Mouse (Mus musculus) embryo, embryonic 10 days (tissue): Measurements from ENCODE around the gene Ankdd1a.

ENCODE experiments used
- DNase-seq: peaks from one replicate; pipeline ENCODE4 v3.0.0-alpha.2; 2015; ENCODE audit warnings: low spot score

Gene Ankdd1a

GRCm38 (mm10) chr9:65519807-65520504 is at the start of gene Ankdd1a:
Ankdd1a (minus strand) TSS chr9:65520193.
- DNase-seq: peak; percentile 52

- no peak for DNase-seq
These were observed 49.5 kb upstream of the Ankdd1a start for GRCm38 (mm10) chr9:65569491-65569971.

GRCm38 (mm10) chr9:65568787-65569186 is 48.8 kb upstream of the Ankdd1a start:
- DNase-seq: no peak

- no peak for DNase-seq
These were observed 44.7 kb upstream of the Ankdd1a start for GRCm38 (mm10) chr9:65564698-65565097.

- DNase-seq: no peak
These were observed 43.1 kb upstream of the Ankdd1a start for GRCm38 (mm10) chr9:65563073-65563472.

GRCm38 (mm10) chr9:65562081-65562506 is 42.1 kb upstream of the Ankdd1a start:
- peak; percentile 72 for DNase-seq

- DNase-seq: no peak
These were observed 41.0 kb upstream of the Ankdd1a start for GRCm38 (mm10) chr9:65561016-65561415.

GRCm38 (mm10) chr9:65558806-65559205 is 38.8 kb upstream of the Ankdd1a start:
- DNase-seq: no peak

GRCm38 (mm10) chr9:65556979-65557378 is 37.0 kb upstream of the Ankdd1a start:
- no peak for DNase-seq

- DNase-seq: no peak
These were observed 36.4 kb upstream of the Ankdd1a start for GRCm38 (mm10) chr9:65556349-65556748.

GRCm38 (mm10) chr9:65555621-65556020 is 35.6 kb upstream of the Ankdd1a start:
- DNase-seq: no peak

- peak; percentile 70 for DNase-seq
These were observed 35.0 kb upstream of the Ankdd1a start for GRCm38 (mm10) chr9:65555001-65555405.

GRCm38 (mm10) chr9:65552711-65553110 is 32.7 kb upstream of the Ankdd1a start:
- DNase-seq: no peak

- no peak for DNase-seq
These were observed 32.1 kb upstream of the Ankdd1a start for GRCm38 (mm10) chr9:65552141-65552540.

GRCm38 (mm10) chr9:65551035-65551434 is 31.0 kb upstream of the Ankdd1a start:
- peak; percentile 73 for DNase-seq

GRCm38 (mm10) chr9:65550079-65550831 is 30.3 kb upstream of the Ankdd1a start:
- DNase-seq: no peak

- DNase-seq: no peak
These were observed 29.6 kb upstream of the Ankdd1a start for GRCm38 (mm10) chr9:65549643-65550042.

GRCm38 (mm10) chr9:65549139-65549538 is 29.1 kb upstream of the Ankdd1a start:
- DNase-seq: no peak

- DNase-seq: no peak
These were observed 28.3 kb upstream of the Ankdd1a start for GRCm38 (mm10) chr9:65548311-65548710.

- DNase-seq: no peak
These were observed 27.9 kb upstream of the Ankdd1a start for GRCm38 (mm10) chr9:65547844-65548243.

- DNase-seq: no peak
These were observed 27.1 kb upstream of the Ankdd1a start for GRCm38 (mm10) chr9:65547111-65547510.

- DNase-seq: no peak
These were observed 26.4 kb upstream of the Ankdd1a start for GRCm38 (mm10) chr9:65546413-65546695.

GRCm38 (mm10) chr9:65545635-65546412 is 25.8 kb upstream of the Ankdd1a start:
- DNase-seq: no peak
